Mouse (Mus musculus): ENCODE measurements around the gene Mt4. TPM values are rescaled to one million over a fixed set of nuclear protein-coding genes. Genes with fewer than 3 reads are reported as not detected.

Mt4 gene
- polyA plus RNA-seq, 1 experiment from 2014 or later = not detected

- Histone ChIP-seq H3K9me3 (no peaks in the 10 kb centered on the region), H3K9ac (peak overlapping the region; percentile 67), H3K36me3 (no peaks in the 10 kb centered on the region), H3K27ac (no peak overlapping the region), H3K4me2 (replicated peaks) (peak overlapping the region; percentile 86), H3K4me3 (peak overlapping the region; percentile 50), H3K27me3 (peaks cover 96% of the 10 kb centered on the region), H3K4me1 (peaks cover 25% of the 10 kb centered on the region)
- WGBS = under 1% methylated on average over 39 of the region's 39 CpGs
- ATAC-seq (ENCODE audit: low FRiP score, low read depth) = 0 out of 2 replicates have a peak, but pooled peaks have one; percentile 30
Measured at GRCm38 (mm10) chr8:94172809-94173732, 36.1 kb downstream of the Mt4 start.

- Histone ChIP-seq H3K9me3 (no peaks in the 10 kb centered on the region), H3K27me3 (peaks cover 100% of the 10 kb centered on the region), H3K4me1 (peaks cover 29% of the 10 kb centered on the region), H3K36me3 (no peaks in the 10 kb centered on the region), H3K9ac (no peak overlapping the region), H3K27ac (no peak overlapping the region), H3K4me3 (no peak overlapping the region), H3K4me2 (replicated peaks) (peak overlapping the region; percentile 86)
- no peak for ATAC-seq (ENCODE audit: low FRiP score, low read depth)
- WGBS = 44% methylated on average over 11 of the region's 11 CpGs
Measured at GRCm38 (mm10) chr8:94173848-94174403, 36.9 kb downstream of the Mt4 start.

GRCm38 (mm10) chr8:94174619-94175213 is 37.7 kb downstream of the Mt4 start:
- Histone ChIP-seq H3K36me3 (no peaks in the 10 kb centered on the region), H3K4me3 (no peak overlapping the region), H3K4me1 (peaks cover 37% of the 10 kb centered on the region), H3K9ac (no peak overlapping the region), H3K4me2 (replicated peaks) (no peak overlapping the region), H3K9me3 (no peaks in the 10 kb centered on the region), H3K27me3 (peaks cover 100% of the 10 kb centered on the region), H3K27ac (no peak overlapping the region)
- no peak for ATAC-seq (ENCODE audit: low FRiP score, low read depth)
- 36% methylated on average over 7 of the region's 7 CpGs for WGBS

- 67% methylated on average over 7 of the region's 7 CpGs for WGBS
- Histone ChIP-seq H3K9me3 (no peaks in the 10 kb centered on the region), H3K27me3 (peaks cover 98% of the 10 kb centered on the region), H3K4me2 (replicated peaks) (no peak overlapping the region), H3K9ac (no peak overlapping the region), H3K4me3 (no peak overlapping the region), H3K4me1 (peaks cover 26% of the 10 kb centered on the region), H3K36me3 (no peaks in the 10 kb centered on the region), H3K27ac (no peak overlapping the region)
- ATAC-seq (ENCODE audit: low FRiP score, low read depth) = no peak
Measured at GRCm38 (mm10) chr8:94177716-94178390, 40.9 kb downstream of the Mt4 start.

- under 1% methylated on average over 50 of the region's 50 CpGs for WGBS
- H3K27ac ChIP-seq = no peak within 1 kb of the TSS; the same call in 1 of the 2 replicates
- H3K4me3 ChIP-seq = peak within 1 kb of the TSS; percentile 47
- H3K9me3 ChIP-seq = no peaks in the 10 kb centered on the region
- H3K9ac ChIP-seq = peak within 1 kb of the TSS; percentile 56
- peak within 1 kb of the TSS; percentile 76 for H3K4me2 ChIP-seq (replicated peaks)
- peaks cover 98% of the 10 kb centered on the region for H3K27me3 ChIP-seq
- H3K36me3 ChIP-seq = no peaks in the 10 kb centered on the region
- ATAC-seq (ENCODE audit: low FRiP score, low read depth) = peak; percentile 85
- peaks cover 32% of the 10 kb centered on the region for H3K4me1 ChIP-seq
Measured at GRCm38 (mm10) chr8:94178857-94179712, 42.1 kb downstream of the Mt4 start, which contains the start of gene Mt1. Mt1 (plus strand) TSS chr8:94179082.

GRCm38 (mm10) chr8:94179713-94180560 is 42.9 kb downstream of the Mt4 start:
- H3K4me3 ChIP-seq = peak overlapping the region; percentile 47
- peak overlapping the region; percentile 76 for H3K4me2 ChIP-seq (replicated peaks)
- H3K27ac ChIP-seq = no peak overlapping the region
- no peaks in the 10 kb centered on the region for H3K36me3 ChIP-seq
- WGBS = 3% methylated on average over 25 of the region's 25 CpGs
- peaks cover 98% of the 10 kb centered on the region for H3K27me3 ChIP-seq
- no peaks in the 10 kb centered on the region for H3K9me3 ChIP-seq
- no peak for ATAC-seq (ENCODE audit: low FRiP score, low read depth)
- H3K4me1 ChIP-seq = peaks cover 39% of the 10 kb centered on the region
- peak overlapping the region; percentile 56 for H3K9ac ChIP-seq

- Histone ChIP-seq H3K9me3 (no peaks in the 10 kb centered on the region), H3K4me1 (peaks cover 39% of the 10 kb centered on the region), H3K4me3 (peak overlapping the region; percentile 47; the same call in 1 of the 2 replicates), H3K36me3 (no peaks in the 10 kb centered on the region), H3K9ac (no peak overlapping the region), H3K27ac (no peak overlapping the region), H3K4me2 (replicated peaks) (peak overlapping the region; percentile 76), H3K27me3 (peaks cover 97% of the 10 kb centered on the region)
- WGBS = 61% methylated on average over 1 of the region's 1 CpGs
- no peak for ATAC-seq (ENCODE audit: low FRiP score, low read depth)
Measured at GRCm38 (mm10) chr8:94180561-94180908, 43.5 kb downstream of the Mt4 start.

- no peak overlapping the region for H3K9ac ChIP-seq
- no peak for ATAC-seq (ENCODE audit: low FRiP score, low read depth)
- peak overlapping the region; percentile 58 for H3K4me2 ChIP-seq (replicated peaks)
- no peak overlapping the region for H3K4me3 ChIP-seq
- 64% methylated on average over 13 of the region's 13 CpGs for WGBS
- H3K27ac ChIP-seq = no peak overlapping the region
- no peaks in the 10 kb centered on the region for H3K9me3 ChIP-seq
- peaks cover 51% of the 10 kb centered on the region for H3K4me1 ChIP-seq
- no peaks in the 10 kb centered on the region for H3K36me3 ChIP-seq
- peaks cover 97% of the 10 kb centered on the region for H3K27me3 ChIP-seq
Measured at GRCm38 (mm10) chr8:94182055-94182929, 45.3 kb downstream of the Mt4 start.

- WGBS = under 1% methylated on average over 16 of the region's 16 CpGs
- Histone ChIP-seq H3K27ac (no peak overlapping the region), H3K4me3 (peak overlapping the region; percentile 32), H3K9me3 (no peaks in the 10 kb centered on the region), H3K36me3 (no peaks in the 10 kb centered on the region), H3K27me3 (peaks cover 97% of the 10 kb centered on the region), H3K9ac (no peak overlapping the region; the same call in 1 of the 2 replicates), H3K4me1 (peaks cover 55% of the 10 kb centered on the region), H3K4me2 (replicated peaks) (peak overlapping the region; percentile 58)
- ATAC-seq (ENCODE audit: low FRiP score, low read depth) = peak; percentile 42; the same call in 1 of the 2 replicates
Measured at GRCm38 (mm10) chr8:94183117-94183516, 46.1 kb downstream of the Mt4 start.

- Histone ChIP-seq H3K36me3 (no peaks in the 10 kb centered on the region), H3K9me3 (no peaks in the 10 kb centered on the region), H3K4me1 (peaks cover 46% of the 10 kb centered on the region), H3K4me3 (no peak overlapping the region; the same call in 1 of the 2 replicates), H3K27ac (no peak overlapping the region), H3K27me3 (peaks cover 89% of the 10 kb centered on the region), H3K4me2 (replicated peaks) (peak overlapping the region; percentile 58), H3K9ac (no peak overlapping the region)
- no peak for ATAC-seq (ENCODE audit: low FRiP score, low read depth)
- 17% methylated on average over 12 of the region's 12 CpGs for WGBS
Measured at GRCm38 (mm10) chr8:94184357-94184843, 47.4 kb downstream of the Mt4 start.
